Mouse (Mus musculus) brain, embryonic 14.5 days (tissue): Measurements from ENCODE around the gene Shisa4. TPM values are rescaled to one million over a fixed set of nuclear protein-coding genes. Genes with fewer than 3 reads are reported as not detected.

Experiments used
- DNase-seq: peaks from one replicate; pipeline ENCODE4 v3.0.0-alpha.2; 2011; ENCODE audit warnings: low read depth
- CTCF ChIP-seq: fragments of 200-500 bp; IDR thresholded peaks from 2 replicates; pipeline ENCODE4 v1.5.1; 2012; ENCODE audit warnings: inconsistent platforms, mild to moderate bottlenecking, moderate library complexity, borderline replicate concordance; ENCODE audit not compliant: insufficient read depth, insufficient read length; ENCODE audit errors: extremely low read depth
- POLR2A ChIP-seq: fragments of 200-500 bp; IDR thresholded peaks from 2 replicates; pipeline ENCODE4 v1.6.1; 2012; ENCODE audit warnings: mild to moderate bottlenecking, inconsistent platforms, borderline replicate concordance; ENCODE audit not compliant: poor library complexity, insufficient read depth, insufficient read length, severe bottlenecking; ENCODE audit errors: extremely low read depth
- polyA plus RNA-seq: library from polyadenylated mRNA; depleted of rRNA; stranded (reverse); fragments of >200 nt; gene quantifications from 2 replicates; pipeline ENCODE4 v1.2.3, GENCODE M21; 2012

Gene Shisa4
- polyA plus RNA-seq, 1 experiment, result 60.3 TPM

DNA sequence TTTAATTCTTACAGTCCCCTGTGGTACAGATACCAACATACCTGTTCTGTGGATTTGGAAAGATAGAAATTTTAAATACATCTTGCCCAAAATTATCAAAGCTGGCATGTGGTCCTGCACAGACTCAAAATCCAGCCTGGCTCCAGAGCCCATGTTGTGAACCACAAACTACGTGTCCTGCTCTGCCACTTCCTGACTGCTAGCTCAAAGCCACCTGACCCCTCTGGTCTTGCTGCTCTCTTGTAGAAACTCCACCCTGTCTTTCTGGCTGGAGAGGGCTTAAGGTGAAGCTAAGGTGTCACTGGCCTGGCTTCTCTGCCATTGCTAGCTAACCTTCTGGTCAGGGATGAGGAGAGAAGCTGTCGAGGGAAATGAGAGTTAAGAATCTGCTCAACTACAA, 4.0 kb upstream of the Shisa4 start:
- TF ChIP-seq CTCF (no peak), POLR2A (no peak)
- DNase-seq, result no peak

DNA sequence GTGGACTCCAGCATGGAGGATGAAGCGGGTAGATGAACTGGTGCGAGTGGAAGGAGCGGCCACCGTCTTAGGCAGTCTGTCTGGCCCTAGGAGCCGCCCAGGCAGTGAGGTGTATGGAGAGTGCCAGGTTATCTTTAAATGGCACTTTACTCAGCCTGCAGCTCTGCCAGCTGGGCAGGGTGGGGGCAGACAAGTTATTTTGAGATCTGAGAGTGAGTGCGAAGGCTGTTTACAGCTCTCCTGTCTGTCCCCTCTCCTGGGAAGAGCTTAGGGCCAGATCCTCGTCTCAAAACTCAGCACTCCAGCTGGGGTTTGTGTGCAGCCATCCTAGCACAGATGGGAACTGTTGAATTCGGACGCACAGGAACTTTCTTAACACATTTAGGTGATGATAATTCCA, 3.5 kb upstream of the Shisa4 start:
- no peak for DNase-seq
- TF ChIP-seq CTCF (no peak), POLR2A (no peak)

DNA sequence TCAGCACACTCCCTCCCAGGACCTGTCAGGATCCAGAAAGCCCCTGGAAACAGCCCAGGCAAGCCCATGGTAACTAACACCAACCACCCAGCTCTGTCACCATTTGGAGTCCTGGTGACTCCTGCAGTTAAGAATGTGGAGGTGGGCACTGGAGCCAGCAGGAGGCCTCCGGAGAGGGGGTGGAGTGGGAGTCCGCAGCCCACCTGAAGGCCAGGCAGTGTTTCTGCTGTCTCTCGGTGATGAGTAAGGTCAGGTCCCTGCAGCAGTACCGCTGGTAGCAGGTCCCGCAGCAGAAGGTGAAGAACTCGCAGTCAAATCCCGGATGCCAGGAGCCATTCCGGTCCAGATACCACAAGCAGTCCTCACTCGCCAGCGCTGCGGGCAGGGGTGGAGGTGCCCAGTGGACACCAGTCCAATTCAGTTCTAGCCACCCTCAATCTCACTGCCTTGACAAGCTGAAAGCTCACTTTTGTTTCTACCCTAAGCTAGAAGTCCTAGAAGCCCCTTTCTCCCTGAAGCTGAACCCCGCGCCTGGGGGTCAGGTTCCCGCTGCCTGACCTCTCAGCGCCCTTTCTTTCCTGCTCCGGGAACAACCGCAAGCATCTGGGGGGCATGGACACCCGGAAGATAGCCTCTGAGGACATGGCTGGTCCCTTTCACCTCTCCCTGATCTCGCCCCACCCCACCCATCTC, 716 bp downstream of the Shisa4 start:
- TF ChIP-seq CTCF (no peak), POLR2A (no peak)
- peak; percentile 39 for DNase-seq

DNA sequence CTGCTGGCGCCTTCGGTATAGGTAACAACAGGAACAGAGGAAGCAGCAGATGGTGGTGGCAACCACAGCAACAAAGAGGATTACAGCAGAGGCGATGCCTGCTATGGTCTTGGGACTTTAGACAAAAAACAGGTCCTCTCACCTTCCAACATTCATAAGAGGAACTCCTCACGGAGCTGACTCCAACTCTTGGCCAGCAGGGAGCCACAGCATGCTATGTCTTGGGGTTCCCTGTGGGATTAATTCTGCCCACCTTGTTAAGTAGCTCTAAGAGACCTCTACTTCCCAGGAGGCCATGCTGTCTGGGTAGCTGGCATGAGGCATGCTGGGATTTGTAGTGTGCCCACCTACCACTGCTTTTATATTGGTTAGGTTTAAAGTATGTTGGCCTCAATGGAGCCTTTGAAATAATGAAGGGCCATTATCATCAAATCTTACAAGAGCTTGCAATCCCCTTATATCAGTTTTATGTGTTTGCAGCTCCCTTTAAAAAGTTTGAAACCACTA, 1.8 kb downstream of the Shisa4 start:
- DNase-seq, result peak; percentile 78
- TF ChIP-seq POLR2A (no peak), CTCF (no peak)

DNA sequence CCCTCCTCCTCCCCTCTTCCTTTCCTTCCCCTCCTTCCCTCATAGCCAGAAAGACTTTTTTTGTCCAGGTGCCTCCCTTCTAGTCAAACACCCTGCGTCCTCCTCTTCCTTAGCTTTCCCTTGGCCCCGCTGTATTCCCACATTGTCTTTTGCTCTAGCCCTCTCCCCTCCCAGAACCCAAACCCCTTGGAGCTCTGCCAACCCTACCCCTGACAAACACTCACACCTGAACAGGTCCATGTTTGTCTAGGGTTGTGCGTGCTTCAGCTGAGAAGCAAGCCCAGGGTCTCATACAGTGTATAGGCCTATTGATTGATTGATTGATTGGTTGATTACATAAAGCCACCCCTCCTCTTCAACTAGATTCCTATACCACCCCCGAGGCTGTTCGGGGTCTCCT, 5.6 kb downstream of the Shisa4 start:
- TF ChIP-seq CTCF, result no peak
- TF ChIP-seq POLR2A, result no peak
- DNase-seq, result no peak

DNA sequence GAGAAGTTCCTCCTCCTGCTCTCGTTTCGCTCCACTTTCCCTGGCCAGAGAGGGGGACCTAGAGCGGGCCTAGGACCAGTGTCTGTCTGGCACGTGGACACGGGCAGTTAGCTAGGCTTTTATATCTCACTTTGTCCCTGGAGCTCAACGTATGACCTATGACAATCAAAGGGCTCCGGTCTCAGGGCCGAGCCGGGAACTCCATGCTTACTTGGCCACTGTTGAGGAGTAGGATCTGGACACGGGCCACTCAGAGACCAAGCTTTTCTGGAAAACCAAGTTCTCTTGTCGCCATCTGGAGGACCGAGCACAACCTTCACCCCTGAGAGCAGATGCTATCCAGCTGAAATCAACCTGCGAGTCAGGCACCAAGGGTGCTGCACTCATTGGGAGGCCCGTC, 6.1 kb downstream of the Shisa4 start:
- peak; percentile 60 for DNase-seq
- peak; percentile 39; the same call in 1 of the 2 replicates for TF ChIP-seq CTCF
- no peak for TF ChIP-seq POLR2A

DNA sequence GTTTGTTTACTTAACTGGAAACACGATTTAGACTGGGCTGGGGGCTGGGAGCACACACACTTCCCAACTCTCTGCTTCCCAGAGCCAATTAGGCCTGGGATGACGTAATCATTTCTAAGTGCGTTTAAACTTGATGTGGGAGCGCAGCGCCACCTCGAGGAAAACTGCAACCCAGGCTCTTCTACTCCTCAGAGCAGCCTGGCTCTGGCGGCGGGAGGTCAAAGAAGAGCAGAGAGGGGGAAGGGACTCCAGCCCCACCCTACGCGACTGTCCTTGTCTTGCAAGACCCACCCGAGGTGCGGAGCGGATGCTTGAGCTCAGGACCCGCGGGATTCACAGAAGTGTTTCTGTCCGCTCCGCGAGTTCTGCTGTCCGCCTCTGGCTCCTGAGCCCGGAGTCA, 6.8 kb downstream of the Shisa4 start:
- TF ChIP-seq POLR2A, result no peak
- TF ChIP-seq CTCF, result peak; percentile 93
- peak; percentile 96 for DNase-seq

DNA sequence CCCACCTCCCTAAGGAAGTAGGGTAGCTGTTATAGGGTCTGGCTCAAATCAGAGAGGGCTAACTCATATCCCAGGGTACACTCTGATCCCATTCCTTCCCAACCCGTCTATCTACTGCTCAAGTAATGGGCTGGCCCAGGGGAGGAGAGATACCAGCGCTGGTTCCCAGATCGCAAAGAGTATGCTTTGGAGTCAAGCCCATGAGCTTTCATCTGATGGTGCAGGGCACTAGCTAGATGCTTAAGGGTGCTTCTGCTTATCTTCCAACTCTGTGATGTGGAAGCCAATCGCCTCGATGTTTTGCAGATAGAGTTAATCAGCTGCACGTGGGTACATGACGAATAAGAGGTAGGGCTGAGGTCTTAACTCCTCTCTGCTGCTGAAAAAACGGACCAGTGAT, 7.4 kb downstream of the Shisa4 start:
- DNase-seq, result no peak
- TF ChIP-seq CTCF (no peak), POLR2A (no peak)

DNA sequence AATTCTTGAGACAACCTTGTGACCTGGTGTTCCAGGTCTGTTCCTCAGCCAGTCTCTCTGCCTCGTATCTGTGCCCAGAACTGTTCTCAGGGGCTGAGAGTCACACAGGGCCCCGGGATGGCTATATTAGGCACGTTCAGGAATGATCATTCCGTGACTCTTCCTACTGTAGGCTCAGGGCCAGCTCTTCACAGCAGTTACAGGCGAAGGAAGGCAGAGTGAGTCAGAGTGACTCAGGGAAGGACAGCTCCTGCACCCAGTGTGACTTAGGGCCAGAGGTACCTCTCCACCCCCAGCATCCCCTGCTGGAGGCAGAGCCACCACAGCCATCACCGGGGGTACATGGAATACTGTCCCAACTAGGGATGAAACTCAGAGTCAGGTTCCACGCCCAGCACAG, 8.0 kb downstream of the Shisa4 start:
- TF ChIP-seq POLR2A, result no peak
- no peak for TF ChIP-seq CTCF
- no peak for DNase-seq

DNA sequence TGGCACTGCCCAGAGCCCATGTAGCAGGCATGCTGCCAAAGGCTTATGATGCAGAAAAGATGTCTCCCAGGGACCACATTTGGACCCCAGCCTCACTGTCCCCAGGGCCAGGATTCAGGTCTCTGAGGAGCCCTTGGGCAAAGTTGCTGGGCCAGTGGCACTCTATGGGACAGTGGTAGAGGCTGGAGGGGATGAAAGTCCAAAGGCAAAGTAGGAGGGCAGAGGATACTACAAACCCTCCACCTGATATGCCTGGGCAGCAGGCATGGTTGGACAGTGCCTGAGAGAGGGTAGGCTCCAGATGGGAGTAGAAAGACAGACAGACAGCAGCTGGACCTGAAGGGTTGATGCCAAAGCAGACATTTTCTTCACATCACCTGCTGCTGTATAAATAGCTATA, 8.7 kb downstream of the Shisa4 start:
- TF ChIP-seq POLR2A (no peak), CTCF (no peak)
- no peak for DNase-seq

DNA sequence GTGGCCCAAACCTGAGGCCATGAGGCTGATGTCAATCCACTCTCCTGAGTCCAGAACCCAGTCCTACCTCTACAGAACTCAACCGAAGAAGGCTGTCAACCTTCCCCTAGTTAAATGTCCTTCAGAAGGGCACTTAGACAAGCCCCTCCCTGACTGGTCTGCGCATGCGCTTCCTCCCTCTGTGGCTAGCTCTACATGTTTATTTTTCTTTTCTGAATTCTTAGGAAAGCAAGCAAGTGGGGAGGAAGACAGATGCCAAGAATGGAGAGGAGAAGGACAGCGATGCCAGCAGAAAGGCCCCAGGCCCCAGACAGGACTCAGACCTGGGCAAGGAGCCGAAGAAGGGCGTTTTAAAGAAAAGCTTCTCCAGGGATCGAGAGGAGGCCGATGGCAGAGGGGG, 11.6 kb downstream of the Shisa4 start:
- DNase-seq, result no peak
- no peak for TF ChIP-seq CTCF
- no peak for TF ChIP-seq POLR2A

DNA sequence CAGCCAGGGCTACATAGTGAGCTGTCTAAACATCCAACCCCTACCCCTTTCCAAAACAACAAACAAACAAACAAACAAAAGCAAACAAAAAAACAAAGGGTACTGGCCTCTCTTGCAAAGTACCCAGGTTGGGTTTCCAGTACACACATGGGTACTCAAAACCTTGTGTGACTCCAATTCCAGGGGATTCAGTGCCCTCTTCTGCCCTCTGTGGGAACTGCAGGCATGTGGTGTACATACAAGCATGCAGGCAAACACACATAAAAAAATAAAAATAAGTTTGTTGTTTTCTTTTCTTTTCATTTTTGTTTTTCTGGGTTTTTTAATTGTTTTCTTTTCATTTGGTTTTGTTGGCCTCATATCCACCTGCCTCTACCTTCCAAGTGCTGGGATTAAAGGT, 12.9 kb downstream of the Shisa4 start:
- no peak for TF ChIP-seq POLR2A
- no peak for TF ChIP-seq CTCF
- no peak for DNase-seq

DNA sequence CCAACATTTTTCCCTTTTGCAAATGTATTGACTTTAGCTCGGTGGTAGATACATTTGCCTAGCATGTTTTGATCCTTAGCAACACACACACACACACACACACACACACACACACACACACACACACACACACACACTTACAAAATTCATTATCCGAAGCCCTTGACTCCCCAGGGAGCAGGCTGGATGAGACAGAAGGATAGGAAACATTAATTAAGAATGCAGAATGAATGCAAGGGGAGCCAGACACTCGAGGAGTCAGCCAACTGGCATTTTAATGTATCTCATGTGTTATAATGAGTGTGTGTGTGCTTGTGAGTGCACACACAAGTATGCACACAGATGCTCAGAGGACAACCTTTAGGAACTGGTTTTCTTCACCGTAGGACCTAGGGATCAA, 13.5 kb downstream of the Shisa4 start:
- peak; percentile 67 for DNase-seq
- no peak for TF ChIP-seq CTCF

DNA sequence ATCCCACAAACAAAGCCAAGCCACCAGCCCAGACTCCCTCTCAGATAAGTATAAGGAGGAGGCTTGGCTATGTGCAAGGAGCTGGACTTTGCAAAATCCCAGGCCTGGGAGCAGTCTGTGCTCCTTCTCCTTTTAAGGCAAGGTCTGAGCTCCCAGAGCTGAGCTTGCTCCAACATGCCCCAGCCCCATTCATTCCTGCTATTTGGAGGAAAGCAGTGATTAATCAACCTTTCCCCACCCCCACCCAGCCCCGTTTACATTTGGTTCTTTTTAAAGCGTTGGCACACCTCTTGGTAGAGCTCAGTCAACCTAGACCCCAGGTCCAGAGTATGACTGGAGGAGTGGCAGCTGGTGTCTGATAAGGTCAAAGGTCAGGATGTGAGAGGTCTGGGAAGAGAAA, 16.0 kb downstream of the Shisa4 start:
- no peak for TF ChIP-seq CTCF
- no peak for TF ChIP-seq POLR2A

More for the DNA sequence above, 16.0 kb downstream of the Shisa4 start:
- no peak for DNase-seq
